Mouse (Mus musculus) forebrain, embryonic 11.5 days (tissue): ENCODE data around the gene Yars. TPM values are rescaled to one million over a fixed set of nuclear protein-coding genes. Genes with fewer than 3 reads are reported as not detected.

Experiments
- ATAC-seq: fragments of 200-750 bp; cut with Nextera tagmentation; replicated peaks from 2 replicates; pipeline ENCODE4 v1.8.0; 2017; ENCODE audit warnings: moderate TSS enrichment; ENCODE audit not compliant: low FRiP score
- DNase-seq: peaks from one replicate; pipeline ENCODE4 v3.0.0-alpha.2; 2017; ENCODE audit warnings: low spot score
- H3K27ac ChIP-seq: fragments of 300-500 bp; sonication (generic); 2 replicates; pipeline ENCODE4 v1.5.1; 2014; ENCODE audit warnings: low read depth, low read length
- H3K27me3 ChIP-seq: fragments of 300-500 bp; sonication (generic); 2 replicates; pipeline ENCODE4 v1.6.1; 2014; ENCODE audit warnings: mild to moderate bottlenecking, low read length, mixed read lengths; ENCODE audit not compliant: control insufficient read depth, insufficient read depth
- H3K36me3 ChIP-seq: fragments of 300-500 bp; sonication (generic); 2 replicates; pipeline ENCODE4 v1.6.1; 2014; ENCODE audit warnings: mild to moderate bottlenecking, low read length, moderate library complexity, mixed read lengths; ENCODE audit not compliant: control insufficient read depth, insufficient read depth
- H3K4me1 ChIP-seq: fragments of 300-500 bp; sonication (generic); replicated peaks from 2 replicates; pipeline ENCODE4 v1.6.1; 2014; ENCODE audit warnings: low read length, mixed read lengths; ENCODE audit not compliant: control insufficient read depth, insufficient read depth
- H3K4me2 ChIP-seq: fragments of 300-500 bp; sonication (generic); 2 replicates; pipeline ENCODE4 v1.6.1; 2014; ENCODE audit warnings: low read depth, mild to moderate bottlenecking, low read length, moderate library complexity, mixed read lengths; ENCODE audit not compliant: severe bottlenecking
- H3K4me3 ChIP-seq: fragments of 300-500 bp; sonication (generic); 2 replicates; pipeline ENCODE4 v1.5.1; 2014; ENCODE audit warnings: low read depth, low read length
- H3K9ac ChIP-seq: fragments of 300-500 bp; sonication (generic); 2 replicates; pipeline ENCODE4 v1.6.1; 2014; ENCODE audit warnings: low read length
- H3K9me3 ChIP-seq: fragments of 300-500 bp; sonication (generic); 2 replicates; pipeline ENCODE4 v1.6.1; 2016; ENCODE audit warnings: low read length, mixed read lengths; ENCODE audit not compliant: control insufficient read depth
- WGBS: fragments of 180-500 bp; shearing (Covaris S2); extraction: QIAGEN DNeasy Blood & Tissue Kit; methylation state at CpG from one replicate; pipeline ENCODE4 v1.1.7; 2014; 5-methylcytosine and 5-hydroxymethylcytosine counted together
- polyA plus RNA-seq: library from polyadenylated mRNA; unstranded; fragments of >200 nt; fragmentation: Nextera tagmentation; extraction: Ambion mirVana; gene quantifications from 2 replicates; pipeline ENCODE4 v1.2.1, GENCODE M21; 2014

The Yars gene
- polyA plus RNA-seq, 1 experiment from 2014 or later, result 113 TPM

GRCm38 (mm10) chr4:129222019-129222925 lies 32.7 kb downstream of the Yars start:
- H3K27ac ChIP-seq, result no peak overlapping the region
- 71% methylated on average over 31 of the region's 31 CpGs for WGBS
- no peak for DNase-seq
- H3K9me3 ChIP-seq, result no peaks in the 10 kb centered on the region
- H3K36me3 ChIP-seq, result no peaks in the 10 kb centered on the region; the same call in none of the 2 replicates
- ATAC-seq, result no peak
- no peaks in the 10 kb centered on the region; the same call in 1 of the 2 replicates for H3K27me3 ChIP-seq
- no peak overlapping the region for H3K4me2 ChIP-seq
- H3K4me1 ChIP-seq, result peaks cover 21% of the 10 kb centered on the region; the same call in 1 of the 2 replicates
- H3K4me3 ChIP-seq, result no peak overlapping the region
- no peak overlapping the region for H3K9ac ChIP-seq

DNA sequence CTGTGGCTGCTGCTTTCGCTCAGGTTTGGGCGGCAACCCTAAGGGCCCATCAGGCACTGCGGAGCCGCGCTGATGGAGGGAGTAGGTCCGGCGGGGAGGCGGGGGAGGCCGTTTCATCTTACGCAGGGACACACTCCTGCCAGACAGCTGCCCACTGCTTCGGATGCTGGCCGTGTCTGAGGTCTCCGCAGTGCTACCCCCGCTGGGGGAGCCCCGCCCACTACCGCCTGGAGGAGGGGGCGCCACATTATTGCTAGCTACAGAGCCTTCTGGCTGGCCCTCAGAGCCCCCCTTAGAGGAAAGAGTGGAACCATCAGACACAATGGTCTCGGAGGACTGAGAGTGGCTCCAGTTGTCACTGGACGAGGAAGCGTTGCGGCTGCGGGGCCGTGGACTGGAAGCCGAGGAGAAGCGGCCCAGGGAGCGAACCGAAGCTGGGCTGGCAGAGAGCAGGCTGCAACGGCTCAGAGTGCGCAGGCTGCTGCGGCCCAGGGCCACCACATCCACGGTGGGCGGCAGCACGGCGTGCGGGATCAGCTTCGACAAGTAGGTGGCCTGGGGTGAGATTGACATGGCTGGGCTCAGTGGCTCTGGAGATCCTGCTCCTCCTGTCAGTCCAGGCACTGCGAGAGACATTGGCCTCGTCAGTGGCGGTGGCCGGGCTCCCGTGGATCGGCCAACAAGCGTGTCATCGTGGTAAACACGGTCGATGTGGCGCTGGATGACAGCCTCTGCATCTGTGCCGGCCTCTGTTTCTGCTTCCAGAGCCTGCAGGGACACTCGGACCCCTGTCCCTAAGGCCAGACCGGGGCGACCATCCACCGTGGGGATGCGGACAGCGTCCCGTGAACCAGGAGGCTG lies 34.1 kb downstream of the Yars start:
- Histone ChIP-seq H3K27ac (peak overlapping the region; percentile 12; the same call in 1 of the 2 replicates), H3K9ac (peak overlapping the region; percentile 47), H3K4me2 (peak overlapping the region; percentile 51), H3K27me3 (no peaks in the 10 kb centered on the region; the same call in 1 of the 2 replicates), H3K9me3 (no peaks in the 10 kb centered on the region), H3K36me3 (no peaks in the 10 kb centered on the region; the same call in none of the 2 replicates), H3K4me1 (peaks cover 23% of the 10 kb centered on the region; the same call in 1 of the 2 replicates), H3K4me3 (peak overlapping the region; percentile 11; the same call in 1 of the 2 replicates)
- DNase-seq (no peak), ATAC-seq (peak; percentile 43; the same call in 1 of the 2 replicates)
- 36% methylated on average over 52 of the region's 55 CpGs for WGBS

DNA sequence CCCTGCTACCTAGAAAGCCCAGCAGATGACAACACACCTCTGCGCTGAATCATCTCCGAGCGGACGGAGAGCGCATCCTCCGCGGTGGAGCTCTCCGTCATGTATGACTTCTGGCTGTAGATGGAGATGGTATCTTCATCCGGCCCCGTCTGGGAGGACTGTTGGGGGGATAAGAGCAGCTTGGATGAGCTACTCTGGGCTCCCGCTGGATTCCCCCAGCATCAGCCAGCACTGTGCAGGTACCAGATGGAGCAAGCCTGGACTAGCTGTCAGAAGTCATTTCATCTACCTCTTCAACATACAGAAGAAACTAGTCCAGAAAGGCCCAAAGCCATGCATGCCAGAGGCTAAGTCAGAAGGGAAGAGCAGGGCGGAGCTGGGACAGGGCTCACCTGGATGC lies 35.8 kb downstream of the Yars start:
- Histone ChIP-seq H3K4me1 (peaks cover 23% of the 10 kb centered on the region; the same call in 1 of the 2 replicates), H3K4me3 (no peak overlapping the region), H3K9ac (no peak overlapping the region), H3K9me3 (no peaks in the 10 kb centered on the region), H3K36me3 (no peaks in the 10 kb centered on the region; the same call in 1 of the 2 replicates), H3K27ac (no peak overlapping the region), H3K4me2 (no peak overlapping the region), H3K27me3 (no peaks in the 10 kb centered on the region; the same call in 1 of the 2 replicates)
- DNase-seq, result no peak
- WGBS, result 96% methylated on average over 12 of the region's 12 CpGs
- no peak for ATAC-seq

DNA sequence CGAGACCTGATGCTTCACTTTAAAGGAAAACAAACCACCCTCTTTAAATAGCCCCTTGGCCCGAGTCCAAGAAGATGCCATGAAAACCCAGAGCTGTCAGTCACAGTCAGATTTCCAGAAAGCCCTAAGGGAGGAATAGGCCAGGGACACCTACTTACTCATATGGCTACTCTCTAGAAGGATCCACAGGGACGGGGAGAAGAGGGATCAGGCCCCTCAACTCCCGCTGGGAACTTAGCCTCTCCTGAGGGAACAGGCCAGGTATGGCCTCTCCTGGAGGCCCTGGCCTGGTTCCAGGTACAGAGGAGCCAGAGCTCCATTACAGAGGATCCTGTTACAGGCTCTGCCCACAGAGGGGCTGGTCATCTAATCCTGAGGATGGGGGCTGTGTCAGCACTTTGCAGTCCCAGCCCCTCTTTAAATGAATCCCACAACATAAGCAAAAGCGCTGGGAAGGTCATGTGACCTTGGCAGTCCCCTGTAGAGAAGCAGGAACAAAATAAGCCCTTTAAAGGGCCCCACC lies 36.9 kb downstream of the Yars start:
- peaks cover 24% of the 10 kb centered on the region; the same call in 1 of the 2 replicates for H3K4me1 ChIP-seq
- peak overlapping the region; percentile 45; the same call in 1 of the 2 replicates for H3K4me2 ChIP-seq
- no peaks in the 10 kb centered on the region; the same call in 1 of the 2 replicates for H3K36me3 ChIP-seq
- no peaks in the 10 kb centered on the region; the same call in 1 of the 2 replicates for H3K27me3 ChIP-seq
- no peak overlapping the region for H3K27ac ChIP-seq
- H3K9me3 ChIP-seq, result no peaks in the 10 kb centered on the region
- no peak for ATAC-seq
- H3K9ac ChIP-seq, result peak overlapping the region; percentile 21; the same call in 1 of the 2 replicates
- 31% methylated on average over 5 of the region's 5 CpGs for WGBS
- no peak for DNase-seq
- no peak overlapping the region; the same call in 1 of the 2 replicates for H3K4me3 ChIP-seq

- no peak for DNase-seq
- H3K4me2 ChIP-seq, result peak overlapping the region; percentile 45
- peaks cover 26% of the 10 kb centered on the region; the same call in 1 of the 2 replicates for H3K4me1 ChIP-seq
- no peaks in the 10 kb centered on the region for H3K9me3 ChIP-seq
- no peak overlapping the region for H3K27ac ChIP-seq
- 7% methylated on average over 22 of the region's 22 CpGs for WGBS
- peak overlapping the region; percentile 20 for H3K4me3 ChIP-seq
- peak overlapping the region; percentile 53 for H3K9ac ChIP-seq
- no peaks in the 10 kb centered on the region; the same call in 1 of the 2 replicates for H3K36me3 ChIP-seq
- H3K27me3 ChIP-seq, result no peaks in the 10 kb centered on the region; the same call in 1 of the 2 replicates
- peak; percentile 24; the same call in 1 of the 2 replicates for ATAC-seq
Observed at GRCm38 (mm10) chr4:129227170-129227984, 37.8 kb downstream of the Yars start.

GRCm38 (mm10) chr4:129227985-129228381 lies 38.4 kb downstream of the Yars start:
- WGBS, result 39% methylated on average over 8 of the region's 8 CpGs

GRCm38 (mm10) chr4:129230926-129231325 lies 41.4 kb downstream of the Yars start:
- Histone ChIP-seq H3K9ac (no peak overlapping the region), H3K36me3 (no peaks in the 10 kb centered on the region), H3K9me3 (no peaks in the 10 kb centered on the region), H3K27me3 (no peaks in the 10 kb centered on the region), H3K4me3 (no peak overlapping the region), H3K4me1 (peaks cover 17% of the 10 kb centered on the region; the same call in 1 of the 2 replicates), H3K27ac (no peak overlapping the region), H3K4me2 (no peak overlapping the region)
- 59% methylated on average over 8 of the region's 8 CpGs for WGBS
- no peak for DNase-seq
- ATAC-seq, result no peak

More at GRCm38 (mm10) chr4:129227985-129228381, 38.4 kb downstream of the Yars start:
- H3K27ac ChIP-seq, result no peak overlapping the region
- H3K27me3 ChIP-seq, result no peaks in the 10 kb centered on the region; the same call in 1 of the 2 replicates
- H3K4me1 ChIP-seq, result peaks cover 24% of the 10 kb centered on the region; the same call in 1 of the 2 replicates
- H3K9ac ChIP-seq, result no peak overlapping the region
- peak overlapping the region; percentile 45; the same call in 1 of the 2 replicates for H3K4me2 ChIP-seq
- no peaks in the 10 kb centered on the region; the same call in 1 of the 2 replicates for H3K36me3 ChIP-seq
- no peak for ATAC-seq
- DNase-seq, result no peak
- no peaks in the 10 kb centered on the region for H3K9me3 ChIP-seq
- H3K4me3 ChIP-seq, result no peak overlapping the region
